Mouse (Mus musculus): ENCODE measurements around the gene Ripor3. TPM values are rescaled to one million over a fixed set of nuclear protein-coding genes. Genes with fewer than 3 reads are reported as not detected.

Gene Ripor3
- polyA plus RNA-seq, 1 experiment from 2014 or later: 0.95 TPM

GRCm38 (mm10) chr2:168046467-168046866 is 36.0 kb upstream of the Ripor3 start:
- WGBS: 75% methylated on average over 4 of the region's 4 CpGs
- no peak for DNase-seq (ENCODE audit: low spot score)

GRCm38 (mm10) chr2:168045771-168046170 is 35.4 kb upstream of the Ripor3 start:
- 24% methylated on average over 5 of the region's 5 CpGs for WGBS
- H3K27ac ChIP-seq (replicated peaks): no peak overlapping the region

More at GRCm38 (mm10) chr2:168046467-168046866, 36.0 kb upstream of the Ripor3 start:
- no peak overlapping the region for H3K27ac ChIP-seq (replicated peaks)
- H3K4me3 ChIP-seq: no peak overlapping the region
- peaks cover 42% of the 10 kb centered on the region for H3K27me3 ChIP-seq (replicated peaks; ENCODE audit: low read depth, poor library complexity, severe bottlenecking)
- H3K4me1 ChIP-seq: peaks cover 37% of the 10 kb centered on the region
- no peaks in the 10 kb centered on the region for H3K36me3 ChIP-seq (replicated peaks)
- H3K9me3 ChIP-seq: no peaks in the 10 kb centered on the region

GRCm38 (mm10) chr2:168045357-168045756 is 34.9 kb upstream of the Ripor3 start:
- DNase-seq (ENCODE audit: low spot score): no peak
- H3K4me3 ChIP-seq: no peak overlapping the region
- H3K27me3 ChIP-seq (replicated peaks; ENCODE audit: low read depth, poor library complexity, severe bottlenecking): peaks cover 31% of the 10 kb centered on the region
- peaks cover 32% of the 10 kb centered on the region for H3K4me1 ChIP-seq
- no peak overlapping the region for H3K27ac ChIP-seq (replicated peaks)
- H3K9me3 ChIP-seq: no peaks in the 10 kb centered on the region
- WGBS: 60% methylated on average over 13 of the region's 13 CpGs
- H3K36me3 ChIP-seq (replicated peaks): no peaks in the 10 kb centered on the region

More at GRCm38 (mm10) chr2:168045771-168046170, 35.4 kb upstream of the Ripor3 start:
- Histone ChIP-seq H3K4me1 (peaks cover 36% of the 10 kb centered on the region), H3K27me3 (replicated peaks; ENCODE audit: low read depth, poor library complexity, severe bottlenecking) (peaks cover 35% of the 10 kb centered on the region), H3K36me3 (replicated peaks) (no peaks in the 10 kb centered on the region), H3K4me3 (no peak overlapping the region), H3K9me3 (no peaks in the 10 kb centered on the region)
- no peak for DNase-seq (ENCODE audit: low spot score)

- 75% methylated on average over 10 of the region's 10 CpGs for WGBS
- H3K4me3 ChIP-seq: no peak overlapping the region
- H3K4me1 ChIP-seq: peaks cover 26% of the 10 kb centered on the region
- no peak for DNase-seq (ENCODE audit: low spot score)
- no peaks in the 10 kb centered on the region for H3K9me3 ChIP-seq
- peaks cover 26% of the 10 kb centered on the region for H3K27me3 ChIP-seq (replicated peaks; ENCODE audit: low read depth, poor library complexity, severe bottlenecking)
- no peaks in the 10 kb centered on the region for H3K36me3 ChIP-seq (replicated peaks)
- no peak overlapping the region for H3K27ac ChIP-seq (replicated peaks)
These were observed 34.4 kb upstream of the Ripor3 start for GRCm38 (mm10) chr2:168044681-168045287.

- WGBS: 85% methylated on average over 6 of the region's 6 CpGs
- Histone ChIP-seq H3K36me3 (replicated peaks) (no peaks in the 10 kb centered on the region), H3K9me3 (no peaks in the 10 kb centered on the region), H3K27me3 (replicated peaks; ENCODE audit: low read depth, poor library complexity, severe bottlenecking) (no peaks in the 10 kb centered on the region), H3K4me1 (peaks cover 20% of the 10 kb centered on the region), H3K27ac (replicated peaks) (no peak overlapping the region), H3K4me3 (no peak overlapping the region)
- DNase-seq (ENCODE audit: low spot score): no peak
These were observed 31.6 kb upstream of the Ripor3 start for GRCm38 (mm10) chr2:168042019-168042418.

GRCm38 (mm10) chr2:168040751-168041150 is 30.3 kb upstream of the Ripor3 start:
- Histone ChIP-seq H3K4me1 (peaks cover 24% of the 10 kb centered on the region), H3K4me3 (no peak overlapping the region), H3K36me3 (replicated peaks) (no peaks in the 10 kb centered on the region), H3K27me3 (replicated peaks; ENCODE audit: low read depth, poor library complexity, severe bottlenecking) (no peaks in the 10 kb centered on the region), H3K27ac (replicated peaks) (no peak overlapping the region), H3K9me3 (no peaks in the 10 kb centered on the region)
- DNase-seq (ENCODE audit: low spot score): no peak
- 49% methylated on average over 3 of the region's 3 CpGs for WGBS

GRCm38 (mm10) chr2:168037063-168037462 is 26.6 kb upstream of the Ripor3 start:
- no peak overlapping the region for H3K4me3 ChIP-seq
- 41% methylated on average over 3 of the region's 3 CpGs for WGBS

GRCm38 (mm10) chr2:168035907-168036306 is 25.5 kb upstream of the Ripor3 start:
- H3K27ac ChIP-seq (replicated peaks): no peak overlapping the region
- no peaks in the 10 kb centered on the region for H3K27me3 ChIP-seq (replicated peaks; ENCODE audit: low read depth, poor library complexity, severe bottlenecking)
- WGBS: 87% methylated on average over 6 of the region's 6 CpGs
- H3K9me3 ChIP-seq: no peaks in the 10 kb centered on the region
- H3K36me3 ChIP-seq (replicated peaks): no peaks in the 10 kb centered on the region
- DNase-seq (ENCODE audit: low spot score): no peak
- H3K4me1 ChIP-seq: peaks cover 23% of the 10 kb centered on the region
- no peak overlapping the region for H3K4me3 ChIP-seq

More at GRCm38 (mm10) chr2:168037063-168037462, 26.6 kb upstream of the Ripor3 start:
- 0 out of 2 replicates have a peak overlapping the region, but pooled peaks have one; percentile 62 for H3K27ac ChIP-seq (replicated peaks)
- peaks cover 18% of the 10 kb centered on the region for H3K4me1 ChIP-seq
- H3K9me3 ChIP-seq: no peaks in the 10 kb centered on the region
- H3K36me3 ChIP-seq (replicated peaks): no peaks in the 10 kb centered on the region
- no peaks in the 10 kb centered on the region for H3K27me3 ChIP-seq (replicated peaks; ENCODE audit: low read depth, poor library complexity, severe bottlenecking)
- no peak for DNase-seq (ENCODE audit: low spot score)

GRCm38 (mm10) chr2:168033905-168034304 is 23.5 kb upstream of the Ripor3 start:
- no peak for DNase-seq (ENCODE audit: low spot score)
- Histone ChIP-seq H3K36me3 (replicated peaks) (no peaks in the 10 kb centered on the region), H3K27me3 (replicated peaks; ENCODE audit: low read depth, poor library complexity, severe bottlenecking) (no peaks in the 10 kb centered on the region)

GRCm38 (mm10) chr2:168031842-168032241 is 21.4 kb upstream of the Ripor3 start:
- no peak overlapping the region for H3K27ac ChIP-seq (replicated peaks)
- H3K27me3 ChIP-seq (replicated peaks; ENCODE audit: low read depth, poor library complexity, severe bottlenecking): no peaks in the 10 kb centered on the region
- H3K4me3 ChIP-seq: no peak overlapping the region
- 78% methylated on average over 2 of the region's 2 CpGs for whole genome bisulfite sequencing
- H3K36me3 ChIP-seq (replicated peaks): no peaks in the 10 kb centered on the region
- H3K9me3 ChIP-seq: peaks cover 8% of the 10 kb centered on the region; the same call in 1 of the 2 replicates
- DNase-seq (ENCODE audit: low spot score): no peak
- H3K4me1 ChIP-seq: peaks cover 17% of the 10 kb centered on the region

More at GRCm38 (mm10) chr2:168033905-168034304, 23.5 kb upstream of the Ripor3 start:
- H3K4me3 ChIP-seq: no peak overlapping the region
- peaks cover 23% of the 10 kb centered on the region for H3K4me1 ChIP-seq
- WGBS: 61% methylated on average over 10 of the region's 10 CpGs
- H3K9me3 ChIP-seq: peaks cover 2% of the 10 kb centered on the region; the same call in 1 of the 2 replicates
- H3K27ac ChIP-seq (replicated peaks): no peak overlapping the region

GRCm38 (mm10) chr2:168028376-168028775 is 18.0 kb upstream of the Ripor3 start:
- H3K4me3 ChIP-seq: no peak overlapping the region
- H3K27me3 ChIP-seq (replicated peaks; ENCODE audit: low read depth, poor library complexity, severe bottlenecking): no peaks in the 10 kb centered on the region
- H3K4me1 ChIP-seq: peaks cover 7% of the 10 kb centered on the region; the same call in 1 of the 2 replicates
- DNase-seq (ENCODE audit: low spot score): no peak
- peaks cover 8% of the 10 kb centered on the region; the same call in 1 of the 2 replicates for H3K9me3 ChIP-seq
- no peak overlapping the region for H3K27ac ChIP-seq (replicated peaks)
- no peaks in the 10 kb centered on the region for H3K36me3 ChIP-seq (replicated peaks)
- 97% methylated on average over 3 of the region's 3 CpGs for WGBS

- H3K4me3 ChIP-seq: no peak overlapping the region
- no peak for DNase-seq (ENCODE audit: low spot score)
- H3K9me3 ChIP-seq: peaks cover 8% of the 10 kb centered on the region; the same call in 1 of the 2 replicates
- no peaks in the 10 kb centered on the region for H3K27me3 ChIP-seq (replicated peaks; ENCODE audit: low read depth, poor library complexity, severe bottlenecking)
- no peaks in the 10 kb centered on the region for H3K36me3 ChIP-seq (replicated peaks)
- no peak overlapping the region for H3K27ac ChIP-seq (replicated peaks)
- H3K4me1 ChIP-seq: no peaks in the 10 kb centered on the region
- 48% methylated on average over 3 of the region's 3 CpGs for WGBS
These were observed 16.0 kb upstream of the Ripor3 start for GRCm38 (mm10) chr2:168026467-168026866.

- Histone ChIP-seq H3K27ac (replicated peaks) (no peak overlapping the region), H3K27me3 (replicated peaks; ENCODE audit: low read depth, poor library complexity, severe bottlenecking) (no peaks in the 10 kb centered on the region), H3K4me3 (no peak overlapping the region), H3K36me3 (replicated peaks) (no peaks in the 10 kb centered on the region), H3K4me1 (no peaks in the 10 kb centered on the region), H3K9me3 (peaks cover 8% of the 10 kb centered on the region; the same call in 1 of the 2 replicates)
- no peak for DNase-seq (ENCODE audit: low spot score)
- 87% methylated on average over 8 of the region's 8 CpGs for WGBS
These were observed 15.5 kb upstream of the Ripor3 start for GRCm38 (mm10) chr2:168025882-168026281.

Measured in embryonic facial prominence, embryonic 10.5 days (tissue).